Mouse (Mus musculus): ENCODE measurements around the gene Ccdc59. TPM values are rescaled to one million over a fixed set of nuclear protein-coding genes. Genes with fewer than 3 reads are reported as not detected.
A peak's percentile ranks its signal among the peaks of the same experiment; 100 is the strongest.

Gene Ccdc59
- 53.8 and 58.2 TPM in 2 replicates for polyA plus RNA-seq (2016; fragmentation: Nextera tagmentation; extraction: Ambion mirVana)

GRCm38 (mm10) chr10:105840928-105841888, at the start of gene Ccdc59, which contains the start of gene Mettl25:
Gene Ccdc59 (plus strand): TSS chr10:105841067.
Gene Mettl25 (minus strand): TSS chr10:105841380.
- Histone ChIP-seq H3K9me3 (no peaks in the 10 kb centered on the region), H3K4me1 (peaks cover 6% of the 10 kb centered on the region), H3K27me3 (no peaks in the 10 kb centered on the region), H3K4me2 (replicated peaks) (peak within 1 kb of the TSS; percentile 70), H3K27ac (replicated peaks) (peak within 1 kb of the TSS; percentile 96), H3K36me3 (peaks cover 31% of the 10 kb centered on the region), H3K9ac (replicated peaks) (peak within 1 kb of the TSS; percentile 74), H3K4me3 (peak within 1 kb of the TSS; percentile 82)
- ATAC-seq (ENCODE audit: low FRiP score, low read depth) = peak; percentile 99
- under 1% methylated on average over 90 of the region's 90 CpGs for WGBS

- H3K4me3 ChIP-seq = no peak overlapping the region
- H3K36me3 ChIP-seq = 0 out of 2 replicates have a peak, but pooled peaks cover 5% of the 10 kb centered on the region
- ATAC-seq (ENCODE audit: low FRiP score, low read depth) = no peak
- no peak overlapping the region for H3K9ac ChIP-seq (replicated peaks)
- H3K4me1 ChIP-seq = peaks cover 2% of the 10 kb centered on the region; the same call in 1 of the 2 replicates
- no peaks in the 10 kb centered on the region for H3K27me3 ChIP-seq
- H3K9me3 ChIP-seq = no peaks in the 10 kb centered on the region
- 86% methylated on average over 15 of the region's 15 CpGs for WGBS
- H3K4me2 ChIP-seq (replicated peaks) = no peak overlapping the region
- H3K27ac ChIP-seq (replicated peaks) = no peak overlapping the region
Observed at GRCm38 (mm10) chr10:105793776-105794552, 46.9 kb upstream of the Ccdc59 start.

GRCm38 (mm10) chr10:105797250-105797924, 43.5 kb upstream of the Ccdc59 start:
- ATAC-seq (ENCODE audit: low FRiP score, low read depth) = no peak
- WGBS = 88% methylated on average over 8 of the region's 8 CpGs
- H3K36me3 ChIP-seq = 0 out of 2 replicates have a peak, but pooled peaks cover 5% of the 10 kb centered on the region

GRCm38 (mm10) chr10:105801147-105801546, 39.7 kb upstream of the Ccdc59 start:
- peak; percentile 27; the same call in 1 of the 2 replicates for ATAC-seq (ENCODE audit: low FRiP score, low read depth)
- 93% methylated on average over 6 of the region's 6 CpGs for WGBS
- H3K9me3 ChIP-seq = no peaks in the 10 kb centered on the region

More at GRCm38 (mm10) chr10:105797250-105797924, 43.5 kb upstream of the Ccdc59 start:
- Histone ChIP-seq H3K4me1 (no peaks in the 10 kb centered on the region), H3K4me3 (no peak overlapping the region), H3K27me3 (no peaks in the 10 kb centered on the region), H3K27ac (replicated peaks) (no peak overlapping the region), H3K9ac (replicated peaks) (no peak overlapping the region), H3K4me2 (replicated peaks) (no peak overlapping the region), H3K9me3 (no peaks in the 10 kb centered on the region)

GRCm38 (mm10) chr10:105802132-105802531, 38.7 kb upstream of the Ccdc59 start:
- no peaks in the 10 kb centered on the region for H3K36me3 ChIP-seq
- H3K9me3 ChIP-seq = no peaks in the 10 kb centered on the region
- H3K9ac ChIP-seq (replicated peaks) = no peak overlapping the region
- H3K27me3 ChIP-seq = no peaks in the 10 kb centered on the region
- ATAC-seq (ENCODE audit: low FRiP score, low read depth) = no peak
- H3K27ac ChIP-seq (replicated peaks) = no peak overlapping the region
- no peak overlapping the region for H3K4me2 ChIP-seq (replicated peaks)
- WGBS = 97% methylated on average over 6 of the region's 6 CpGs
- no peak overlapping the region for H3K4me3 ChIP-seq
- no peaks in the 10 kb centered on the region for H3K4me1 ChIP-seq

More at GRCm38 (mm10) chr10:105801147-105801546, 39.7 kb upstream of the Ccdc59 start:
- H3K27me3 ChIP-seq = no peaks in the 10 kb centered on the region
- H3K36me3 ChIP-seq = no peaks in the 10 kb centered on the region
- no peak overlapping the region for H3K9ac ChIP-seq (replicated peaks)
- no peak overlapping the region for H3K4me2 ChIP-seq (replicated peaks)
- H3K4me3 ChIP-seq = no peak overlapping the region
- H3K27ac ChIP-seq (replicated peaks) = no peak overlapping the region
- H3K4me1 ChIP-seq = no peaks in the 10 kb centered on the region

GRCm38 (mm10) chr10:105803461-105803860, 37.4 kb upstream of the Ccdc59 start:
- Histone ChIP-seq H3K4me1 (no peaks in the 10 kb centered on the region), H3K36me3 (no peaks in the 10 kb centered on the region), H3K27me3 (no peaks in the 10 kb centered on the region), H3K4me3 (no peak overlapping the region), H3K9me3 (no peaks in the 10 kb centered on the region), H3K9ac (replicated peaks) (no peak overlapping the region), H3K27ac (replicated peaks) (no peak overlapping the region), H3K4me2 (replicated peaks) (no peak overlapping the region)
- ATAC-seq (ENCODE audit: low FRiP score, low read depth) = no peak
- WGBS = 90% methylated on average over 2 of the region's 2 CpGs

- Histone ChIP-seq H3K4me2 (replicated peaks) (no peak overlapping the region), H3K4me1 (no peaks in the 10 kb centered on the region), H3K9ac (replicated peaks) (no peak overlapping the region), H3K9me3 (no peaks in the 10 kb centered on the region), H3K4me3 (no peak overlapping the region), H3K27me3 (no peaks in the 10 kb centered on the region), H3K27ac (replicated peaks) (no peak overlapping the region), H3K36me3 (no peaks in the 10 kb centered on the region)
- no peak for ATAC-seq (ENCODE audit: low FRiP score, low read depth)
- 92% methylated on average over 7 of the region's 7 CpGs for WGBS
Observed at GRCm38 (mm10) chr10:105806259-105807010, 34.4 kb upstream of the Ccdc59 start.

GRCm38 (mm10) chr10:105834627-105835228, 6.1 kb upstream of the Ccdc59 start:
- no peak overlapping the region for H3K27ac ChIP-seq (replicated peaks)
- 64% methylated on average over 10 of the region's 10 CpGs for WGBS

GRCm38 (mm10) chr10:105842574-105842973, 1.7 kb downstream of the Ccdc59 start:
- H3K9me3 ChIP-seq = no peaks in the 10 kb centered on the region
- no peak overlapping the region for H3K4me3 ChIP-seq
- no peak overlapping the region for H3K27ac ChIP-seq (replicated peaks)
- H3K4me2 ChIP-seq (replicated peaks) = peak overlapping the region; percentile 70
- 84% methylated on average over 7 of the region's 7 CpGs for WGBS
- no peaks in the 10 kb centered on the region for H3K27me3 ChIP-seq
- ATAC-seq (ENCODE audit: low FRiP score, low read depth) = no peak
- peaks cover 41% of the 10 kb centered on the region for H3K36me3 ChIP-seq
- H3K4me1 ChIP-seq = peaks cover 6% of the 10 kb centered on the region
- H3K9ac ChIP-seq (replicated peaks) = no peak overlapping the region

More at GRCm38 (mm10) chr10:105834627-105835228, 6.1 kb upstream of the Ccdc59 start:
- Histone ChIP-seq H3K36me3 (no peaks in the 10 kb centered on the region), H3K4me1 (no peaks in the 10 kb centered on the region), H3K9ac (replicated peaks) (no peak overlapping the region), H3K4me3 (no peak overlapping the region), H3K4me2 (replicated peaks) (no peak overlapping the region), H3K27me3 (no peaks in the 10 kb centered on the region), H3K9me3 (no peaks in the 10 kb centered on the region)
- ATAC-seq (ENCODE audit: low FRiP score, low read depth) = peak; percentile 77

GRCm38 (mm10) chr10:105850286-105850685, 9.4 kb downstream of the Ccdc59 start:
- Histone ChIP-seq H3K36me3 (peaks cover 46% of the 10 kb centered on the region), H3K4me1 (no peaks in the 10 kb centered on the region), H3K9ac (replicated peaks) (no peak overlapping the region), H3K27me3 (no peaks in the 10 kb centered on the region), H3K27ac (replicated peaks) (no peak overlapping the region), H3K9me3 (no peaks in the 10 kb centered on the region), H3K4me3 (no peak overlapping the region), H3K4me2 (replicated peaks) (no peak overlapping the region)
- 92% methylated on average over 5 of the region's 5 CpGs for WGBS
- no peak for ATAC-seq (ENCODE audit: low FRiP score, low read depth)

Data from midbrain, embryonic 12.5 days (tissue).